Mouse (Mus musculus) lung, postnatal 0 days (tissue): ENCODE results near the gene Lbhd2.

Experiments
- CTCF ChIP-seq: IDR thresholded peaks from 2 replicates; pipeline ENCODE4 v1.5.1; 2016; ENCODE audit warnings: antibody characterized with exemption, mild to moderate bottlenecking
- EP300 ChIP-seq: IDR thresholded peaks from 2 replicates; pipeline ENCODE4 v1.6.1; 2016; ENCODE audit warnings: antibody characterized with exemption, mild to moderate bottlenecking, control low read depth

- TF ChIP-seq CTCF (no peak), EP300 (no peak)
Measured at GRCm38 (mm10) chr12:111371905-111372304, 34.7 kb upstream of the Lbhd2 start.
